Mouse (Mus musculus) liver, embryonic 11.5 days (tissue): ENCODE results near the gene Add3. TPM values are rescaled to one million over a fixed set of nuclear protein-coding genes. Genes with fewer than 3 reads are reported as not detected.

ENCODE experiments used
- ATAC-seq: fragments of 200-750 bp; cut with Nextera tagmentation; replicated peaks from 2 replicates; pipeline ENCODE4 v1.8.0; 2017; ENCODE audit warnings: moderate number of reproducible peaks, mild to moderate bottlenecking, moderate TSS enrichment, moderate library complexity; ENCODE audit not compliant: low FRiP score
- DNase-seq: peaks from one replicate; pipeline ENCODE4 v3.0.0-alpha.2; 2017; ENCODE audit warnings: low spot score
- H3K27ac ChIP-seq: fragments of 300-500 bp; sonication (generic); 2 replicates; pipeline ENCODE4 v1.5.1; 2014; ENCODE audit warnings: mild to moderate bottlenecking, low read depth, low read length, control low read depth
- H3K27me3 ChIP-seq: fragments of 300-500 bp; sonication (generic); replicated peaks from 2 replicates; pipeline ENCODE4 v1.6.1; 2014; ENCODE audit warnings: low read length, mixed read lengths; ENCODE audit not compliant: control insufficient read depth, insufficient read depth
- H3K36me3 ChIP-seq: fragments of 300-500 bp; sonication (generic); 2 replicates; pipeline ENCODE4 v1.6.1; 2014; ENCODE audit warnings: mild to moderate bottlenecking, low read length, moderate library complexity, mixed read lengths; ENCODE audit not compliant: control insufficient read depth, insufficient read depth
- H3K4me1 ChIP-seq: fragments of 300-500 bp; sonication (generic); replicated peaks from 2 replicates; pipeline ENCODE4 v1.6.1; 2014; ENCODE audit warnings: low read length, mixed read lengths; ENCODE audit not compliant: control insufficient read depth, insufficient read depth
- H3K4me2 ChIP-seq: fragments of 300-500 bp; sonication (generic); 2 replicates; pipeline ENCODE4 v1.6.1; 2014; ENCODE audit warnings: mild to moderate bottlenecking, control low read depth, moderate library complexity
- H3K4me3 ChIP-seq: fragments of 300-500 bp; sonication (generic); 2 replicates; pipeline ENCODE4 v1.5.1; 2014; ENCODE audit warnings: low read depth, low read length, control low read depth
- H3K9ac ChIP-seq: fragments of 300-500 bp; sonication (generic); 2 replicates; pipeline ENCODE4 v1.6.1; 2014; ENCODE audit warnings: low read depth, low read length, control low read depth
- H3K9me3 ChIP-seq: fragments of 300-500 bp; sonication (generic); 2 replicates; pipeline ENCODE4 v1.6.1; 2016; ENCODE audit warnings: low read length, inconsistent platforms, mixed read lengths; ENCODE audit not compliant: control insufficient read depth
- WGBS: fragments of 180-500 bp; shearing (Covaris S2); extraction: QIAGEN DNeasy Blood & Tissue Kit; methylation state at CpG from one replicate; pipeline ENCODE4 v1.1.7; 2014; 5-methylcytosine and 5-hydroxymethylcytosine counted together
- polyA plus RNA-seq: library from polyadenylated mRNA; unstranded; fragments of >200 nt; fragmentation: Nextera tagmentation; extraction: Ambion mirVana; gene quantifications from 2 replicates; pipeline ENCODE4 v1.2.1, GENCODE M21; 2014

The Add3 gene
- polyA plus RNA-seq, 1 experiment from 2014 or later = 65.0 TPM

- DNase-seq (no peak), ATAC-seq (no peak)
- no peaks in the 10 kb centered on the region for H3K27me3 ChIP-seq
- no peaks in the 10 kb centered on the region for H3K9me3 ChIP-seq
- H3K4me1 ChIP-seq = 0 out of 2 replicates have a peak, but pooled peaks cover 3% of the 10 kb centered on the region
- no peaks in the 10 kb centered on the region for H3K36me3 ChIP-seq
- no peak overlapping the region for H3K9ac ChIP-seq
- no peak overlapping the region for H3K27ac ChIP-seq
- H3K4me2 ChIP-seq = no peak overlapping the region
- 82% methylated on average over 2 of the region's 2 CpGs for WGBS
- H3K4me3 ChIP-seq = no peak overlapping the region
These were observed 33.8 kb downstream of the Add3 start for GRCm38 (mm10) chr19:53174034-53174433.

- WGBS = 86% methylated on average over 5 of the region's 5 CpGs
- ATAC-seq = no peak
- H3K36me3 ChIP-seq = no peaks in the 10 kb centered on the region
- H3K9me3 ChIP-seq = no peaks in the 10 kb centered on the region
- H3K4me1 ChIP-seq = no peaks in the 10 kb centered on the region
- no peak overlapping the region for H3K27ac ChIP-seq
- H3K4me2 ChIP-seq = no peak overlapping the region
- H3K9ac ChIP-seq = no peak overlapping the region
- no peaks in the 10 kb centered on the region for H3K27me3 ChIP-seq
- H3K4me3 ChIP-seq = no peak overlapping the region
- DNase-seq = no peak
These were observed 35.3 kb downstream of the Add3 start for GRCm38 (mm10) chr19:53175550-53175949.

- WGBS = 93% methylated on average over 4 of the region's 4 CpGs
- Histone ChIP-seq H3K27ac (no peak overlapping the region), H3K9ac (no peak overlapping the region), H3K4me2 (no peak overlapping the region), H3K27me3 (no peaks in the 10 kb centered on the region), H3K36me3 (no peaks in the 10 kb centered on the region), H3K9me3 (no peaks in the 10 kb centered on the region), H3K4me3 (no peak overlapping the region), H3K4me1 (peaks cover 7% of the 10 kb centered on the region; the same call in 1 of the 2 replicates)
- DNase-seq (no peak), ATAC-seq (no peak)
These were observed 36.3 kb downstream of the Add3 start for GRCm38 (mm10) chr19:53176518-53176917.

- no peak for ATAC-seq
- DNase-seq = no peak
- Histone ChIP-seq H3K27ac (no peak overlapping the region), H3K27me3 (no peaks in the 10 kb centered on the region), H3K4me1 (peaks cover 22% of the 10 kb centered on the region), H3K4me3 (no peak overlapping the region), H3K4me2 (no peak overlapping the region), H3K9me3 (no peaks in the 10 kb centered on the region), H3K36me3 (no peaks in the 10 kb centered on the region), H3K9ac (no peak overlapping the region)
- 93% methylated on average over 20 of the region's 20 CpGs for WGBS
These were observed 38.6 kb downstream of the Add3 start for GRCm38 (mm10) chr19:53178611-53179528.

GRCm38 (mm10) chr19:53180168-53180803, 40.0 kb downstream of the Add3 start:
- Histone ChIP-seq H3K4me1 (peaks cover 36% of the 10 kb centered on the region), H3K9me3 (no peaks in the 10 kb centered on the region), H3K27me3 (no peaks in the 10 kb centered on the region), H3K4me2 (no peak overlapping the region), H3K4me3 (no peak overlapping the region), H3K9ac (no peak overlapping the region), H3K36me3 (no peaks in the 10 kb centered on the region), H3K27ac (no peak overlapping the region)
- ATAC-seq = no peak
- no peak for DNase-seq
- WGBS = 71% methylated on average over 12 of the region's 12 CpGs

- no peak overlapping the region for H3K4me2 ChIP-seq
- ATAC-seq = no peak
These were observed 41.0 kb downstream of the Add3 start for GRCm38 (mm10) chr19:53181003-53181861.

GRCm38 (mm10) chr19:53183620-53184019, 43.4 kb downstream of the Add3 start:
- H3K4me3 ChIP-seq = no peak overlapping the region

More at GRCm38 (mm10) chr19:53181003-53181861, 41.0 kb downstream of the Add3 start:
- 82% methylated on average over 19 of the region's 19 CpGs for WGBS
- no peak overlapping the region for H3K4me3 ChIP-seq
- H3K36me3 ChIP-seq = no peaks in the 10 kb centered on the region
- H3K27me3 ChIP-seq = no peaks in the 10 kb centered on the region
- H3K4me1 ChIP-seq = peaks cover 44% of the 10 kb centered on the region
- no peaks in the 10 kb centered on the region for H3K9me3 ChIP-seq
- H3K9ac ChIP-seq = no peak overlapping the region
- no peak overlapping the region for H3K27ac ChIP-seq
- DNase-seq = no peak

GRCm38 (mm10) chr19:53184216-53184615, 44.0 kb downstream of the Add3 start:
- Histone ChIP-seq H3K9ac (no peak overlapping the region), H3K4me1 (peaks cover 69% of the 10 kb centered on the region), H3K4me3 (no peak overlapping the region), H3K36me3 (no peaks in the 10 kb centered on the region), H3K27me3 (no peaks in the 10 kb centered on the region), H3K4me2 (peak overlapping the region; percentile 36), H3K9me3 (no peaks in the 10 kb centered on the region), H3K27ac (peak overlapping the region; percentile 16; the same call in 1 of the 2 replicates)
- WGBS = 30% methylated on average over 10 of the region's 10 CpGs
- ATAC-seq (no peak), DNase-seq (no peak)

More at GRCm38 (mm10) chr19:53183620-53184019, 43.4 kb downstream of the Add3 start:
- no peak for DNase-seq
- Histone ChIP-seq H3K36me3 (no peaks in the 10 kb centered on the region), H3K27me3 (no peaks in the 10 kb centered on the region), H3K9ac (0 out of 2 replicates have a peak overlapping the region, but pooled peaks have one; percentile 1), H3K4me2 (peak overlapping the region; percentile 36), H3K27ac (peak overlapping the region; percentile 16), H3K4me1 (peaks cover 67% of the 10 kb centered on the region), H3K9me3 (no peaks in the 10 kb centered on the region)
- 32% methylated on average over 9 of the region's 9 CpGs for WGBS
- no peak for ATAC-seq
